Mouse (Mus musculus): ENCODE results near the gene Qrich1. TPM values are rescaled to one million over a fixed set of nuclear protein-coding genes. Genes with fewer than 3 reads are reported as not detected.

The Qrich1 gene
- polyA plus RNA-seq, 1 experiment from 2014 or later, result 93.1 TPM

- ChIA-PET CTCF (no interaction called here), POLR2A (interaction anchor here (0.8 to 5.5 kb wide), 4 partner anchors 12 to 110 kb away, joined by 3 to 30 read pairs (median 3); partner anchors contain the start of gene Lamb2)
- DNase-seq (ENCODE audit: low read depth, low spot score) (peak; percentile 37), ATAC-seq (peak; percentile 2)
- no peaks in the 10 kb centered on the region for H3K27me3 ChIP-seq
- in situ Hi-C loops (cut with MboI; ENCODE audit: low pct_unique_long_range_greater_than_20kb), result no loop called here
- no peak for TF ChIP-seq CTCF (IDR thresholded peaks at IDR 0.05)
These were observed 24.4 kb upstream of the Qrich1 start for GRCm38 (mm10) chr9:108492043-108492750.

DNA sequence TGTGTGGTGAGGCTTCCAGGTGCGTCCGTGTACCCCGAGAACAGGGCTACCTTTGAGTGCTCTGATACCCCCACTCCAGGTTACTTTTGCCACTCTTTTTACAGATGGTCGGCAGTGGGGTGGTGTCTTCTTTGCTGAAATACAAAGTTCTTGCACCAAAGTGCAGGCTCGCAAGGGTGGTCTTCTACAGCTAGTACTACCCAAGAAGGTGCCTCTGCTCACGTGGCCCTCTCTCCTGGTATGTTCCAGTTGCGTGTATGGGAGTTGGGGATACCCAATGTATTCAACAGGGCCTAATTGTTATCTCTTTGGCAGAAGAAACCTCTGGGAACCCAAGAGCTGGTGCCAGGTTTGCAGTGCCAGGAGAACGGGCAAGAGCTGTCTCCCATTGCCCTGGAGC, 23.4 kb upstream of the Qrich1 start:
- CTCF ChIA-PET, result no interaction called here
- POLR2A ChIA-PET, result interaction anchor here (1.4 to 5.5 kb wide), 2 partner anchors 10 to 13 kb away, joined by 3 to 30 read pairs; partner anchors contain the start of gene Lamb2
- no peak for TF ChIP-seq CTCF (IDR thresholded peaks at IDR 0.05)
- ATAC-seq, result no peak
- H3K27me3 ChIP-seq, result no peaks in the 10 kb centered on the region
- in situ Hi-C loops (cut with MboI; ENCODE audit: low pct_unique_long_range_greater_than_20kb), result no loop called here
- DNase-seq (ENCODE audit: low read depth, low spot score), result no peak

DNA sequence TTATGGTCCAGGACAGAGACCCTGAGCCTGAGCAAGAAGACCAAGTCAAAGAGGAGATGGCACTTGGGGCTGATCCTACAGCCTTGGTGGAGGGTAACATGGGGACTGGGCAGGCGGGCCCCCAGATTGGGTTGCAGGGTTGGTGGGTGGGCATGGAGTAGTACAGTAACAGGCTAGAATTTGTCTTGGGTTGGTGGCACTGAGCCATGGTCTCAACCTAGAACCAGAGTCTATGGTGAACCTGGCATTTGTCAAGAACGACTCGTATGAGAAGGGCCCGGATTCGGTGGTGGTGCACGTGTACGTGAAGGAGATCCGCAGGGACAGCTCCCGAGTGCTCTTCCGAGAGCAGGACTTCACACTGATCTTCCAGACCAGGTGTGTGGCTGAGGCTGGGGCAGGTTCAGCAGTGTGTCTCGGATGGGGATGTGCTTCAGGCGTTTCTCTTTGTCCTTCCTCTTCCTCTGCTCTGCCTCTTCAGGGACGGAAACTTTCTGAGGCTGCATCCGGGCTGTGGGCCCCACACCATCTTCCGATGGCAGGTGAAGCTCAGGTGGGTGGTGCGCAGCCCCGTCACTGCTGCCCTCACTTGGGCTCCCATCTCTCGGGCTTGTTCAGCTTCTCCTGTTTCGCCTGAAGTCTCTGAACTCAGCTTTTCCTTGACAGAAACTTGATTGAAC, 22.3 kb upstream of the Qrich1 start:
- DNase-seq (ENCODE audit: low read depth, low spot score) (no peak), ATAC-seq (no peak)
- H3K27me3 ChIP-seq, result no peaks in the 10 kb centered on the region
- ChIA-PET CTCF (interaction anchor here (0.7 kb wide), 1 partner anchor 20 kb away, joined by 3 read pairs; no protein-coding TSS in a partner anchor), POLR2A (interaction anchor here (1.4 kb wide), 1 partner anchor 9 kb away, joined by 3 read pairs; no protein-coding TSS in a partner anchor)
- no peak for TF ChIP-seq CTCF (IDR thresholded peaks at IDR 0.05)
- in situ Hi-C loops (cut with MboI; ENCODE audit: low pct_unique_long_range_greater_than_20kb), result no loop called here

DNA sequence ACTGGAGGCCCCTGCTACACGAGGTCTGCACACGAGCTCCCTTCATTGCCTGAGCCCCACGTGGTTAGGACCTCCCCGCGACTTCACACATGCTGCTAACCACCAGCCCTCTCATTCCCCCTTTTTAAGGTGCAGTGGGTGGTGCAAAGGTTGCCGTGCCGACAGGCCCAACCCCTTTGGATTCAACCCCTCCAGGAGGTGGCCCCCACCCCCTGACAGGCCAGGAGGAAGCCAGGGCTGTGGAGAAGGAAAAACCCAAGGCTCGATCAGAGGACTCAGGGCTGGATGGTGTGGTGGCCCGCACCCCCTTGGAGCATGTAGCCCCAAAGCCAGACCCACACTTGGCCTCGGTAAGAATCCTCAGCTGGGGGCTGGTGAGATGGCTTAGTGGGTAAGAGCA, 21.7 kb upstream of the Qrich1 start:
- POLR2A ChIA-PET, result interaction anchor here (1.4 kb wide), 1 partner anchor 8 kb away, joined by 3 read pairs; no protein-coding TSS in a partner anchor
- ATAC-seq (no peak), DNase-seq (ENCODE audit: low read depth, low spot score) (no peak)
- TF ChIP-seq CTCF (IDR thresholded peaks at IDR 0.05), result no peak
- in situ Hi-C loops (cut with MboI; ENCODE audit: low pct_unique_long_range_greater_than_20kb), result no loop called here
- CTCF ChIA-PET, result interaction anchor here (0.7 kb wide), 1 partner anchor 20 kb away, joined by 3 read pairs; no protein-coding TSS in a partner anchor
- H3K27me3 ChIP-seq, result no peaks in the 10 kb centered on the region

DNA sequence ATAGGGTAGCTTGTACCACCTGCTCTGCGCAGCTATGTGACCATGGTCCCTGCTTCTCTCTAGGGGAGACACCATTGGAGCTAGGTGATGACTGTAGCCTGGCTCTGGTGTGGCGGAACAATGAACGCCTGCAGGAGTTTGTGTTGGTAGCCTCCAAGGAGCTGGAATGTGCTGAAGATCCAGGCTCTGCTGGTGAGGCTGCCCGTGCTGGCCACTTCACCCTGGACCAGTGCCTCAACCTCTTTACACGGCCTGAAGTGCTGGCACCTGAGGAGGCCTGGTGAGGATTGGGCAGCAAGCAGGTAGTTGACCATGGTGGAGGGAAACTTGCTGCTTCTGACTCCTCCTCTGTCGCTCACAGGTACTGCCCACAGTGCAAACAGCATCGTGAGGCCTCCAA, 17.4 kb upstream of the Qrich1 start:
- POLR2A ChIA-PET, result interaction anchor here (1.5 kb wide), 1 partner anchor 16 kb away, joined by 3 read pairs; no protein-coding TSS in a partner anchor
- no peaks in the 10 kb centered on the region for H3K27me3 ChIP-seq
- in situ Hi-C loops (cut with MboI; ENCODE audit: low pct_unique_long_range_greater_than_20kb), result no loop called here
- TF ChIP-seq CTCF (IDR thresholded peaks at IDR 0.05), result no peak
- CTCF ChIA-PET, result no interaction called here
- ATAC-seq (no peak), DNase-seq (ENCODE audit: low read depth, low spot score) (no peak)

DNA sequence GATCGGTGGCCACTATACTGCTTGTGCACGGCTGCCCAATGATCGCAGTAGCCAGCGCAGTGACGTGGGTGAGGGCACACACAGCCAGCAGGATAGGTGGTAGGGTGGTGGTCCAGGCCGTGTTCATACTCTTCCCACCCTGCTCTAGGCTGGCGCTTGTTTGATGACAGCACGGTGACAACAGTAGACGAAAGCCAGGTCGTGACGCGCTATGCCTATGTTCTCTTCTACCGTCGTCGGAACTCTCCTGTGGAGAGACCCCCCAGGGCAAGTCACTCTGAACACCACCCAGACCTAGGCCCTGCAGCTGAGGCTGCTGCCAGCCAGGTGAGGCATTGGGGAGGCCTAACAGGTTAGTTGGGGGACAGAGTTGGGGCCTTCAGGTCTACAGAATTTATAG, 16.7 kb upstream of the Qrich1 start:
- POLR2A ChIA-PET, result interaction anchor here (1.5 kb wide), 1 partner anchor 15 kb away, joined by 3 read pairs; no protein-coding TSS in a partner anchor
- no peak for TF ChIP-seq CTCF (IDR thresholded peaks at IDR 0.05)
- no peaks in the 10 kb centered on the region for H3K27me3 ChIP-seq
- in situ Hi-C loops (cut with MboI; ENCODE audit: low pct_unique_long_range_greater_than_20kb), result no loop called here
- ATAC-seq, result no peak
- CTCF ChIA-PET, result interaction anchor here (1.0 kb wide), 1 partner anchor 13 kb away, joined by 3 read pairs; no protein-coding TSS in a partner anchor
- no peak for DNase-seq (ENCODE audit: low read depth, low spot score)

- ATAC-seq (no peak), DNase-seq (ENCODE audit: low read depth, low spot score) (no peak)
- TF ChIP-seq CTCF (IDR thresholded peaks at IDR 0.05), result no peak
- in situ Hi-C loops (cut with MboI; ENCODE audit: low pct_unique_long_range_greater_than_20kb), result no loop called here
- no peaks in the 10 kb centered on the region for H3K27me3 ChIP-seq
- ChIA-PET CTCF (no interaction called here), POLR2A (interaction anchor here (1.5 kb wide), 1 partner anchor 10 kb away, joined by 8 read pairs; the partner anchor contains the start of gene Qrich1)
These were observed 9.7 kb upstream of the Qrich1 start for GRCm38 (mm10) chr9:108506901-108507300.

DNA sequence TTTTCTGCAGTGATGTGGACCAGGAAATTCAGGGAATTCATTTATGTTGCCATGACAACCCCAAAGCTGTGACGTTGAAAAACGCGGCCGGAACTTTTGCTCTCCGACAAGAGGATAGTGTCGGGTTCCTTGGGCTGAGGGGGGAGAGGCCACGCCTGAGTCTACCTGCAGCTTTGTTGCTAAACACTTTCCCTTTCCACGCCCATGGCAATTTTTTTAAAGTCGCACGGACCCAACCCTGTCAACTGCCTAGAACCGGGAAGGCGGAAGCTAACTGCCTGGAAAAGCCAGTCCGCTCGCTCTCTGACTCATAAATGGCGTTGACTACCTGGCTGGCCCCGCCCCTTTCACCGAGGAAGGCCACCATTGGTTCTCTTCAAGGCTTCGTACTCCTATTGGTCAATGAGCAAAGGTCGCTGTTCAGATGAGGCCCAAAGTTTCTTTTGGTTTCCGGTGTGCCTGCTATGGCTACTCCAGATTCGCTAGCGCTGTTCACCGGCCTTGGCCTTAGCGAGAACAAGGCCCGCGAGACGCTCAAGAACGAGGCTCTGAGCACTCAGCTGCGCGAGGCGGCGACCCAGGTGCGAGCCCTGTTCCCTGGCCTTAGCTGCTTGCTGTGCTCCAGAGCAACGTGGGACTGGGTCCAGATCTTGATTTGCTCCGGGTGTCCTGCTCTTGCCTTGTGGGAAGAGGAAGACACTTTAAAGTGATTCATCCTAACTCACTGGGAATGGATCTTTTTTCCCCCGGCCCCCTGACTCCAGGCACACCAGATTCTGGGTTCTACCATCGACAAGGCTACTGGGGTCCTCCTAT, 8.8 kb upstream of the Qrich1 start, which contains the start of gene Qars:
Gene Qars (plus strand): TSS at position 88 of the 816 bp plus-strand sequence.
- ATAC-seq, result peak; percentile 93
- ChIA-PET POLR2A (interaction anchor here (1.1 to 1.5 kb wide), 3 partner anchors 9 to 18 kb away, joined by 3 to 8 read pairs (median 4); partner anchors contain the start of genes Qrich1 and Usp19), CTCF (no interaction called here)
- H3K27me3 ChIP-seq, result no peaks in the 10 kb centered on the region
- no peak for TF ChIP-seq CTCF (IDR thresholded peaks at IDR 0.05)
- in situ Hi-C loops (cut with MboI; ENCODE audit: low pct_unique_long_range_greater_than_20kb), result no loop called here
- peak; percentile 89 for DNase-seq (ENCODE audit: low read depth, low spot score)

- ChIA-PET CTCF (interaction anchor here (0.6 kb wide), 1 partner anchor 1681 kb away, joined by 3 read pairs; no protein-coding TSS in a partner anchor), POLR2A (interaction anchor here (1.1 kb wide), 1 partner anchor 11 kb away, joined by 3 read pairs; no protein-coding TSS in a partner anchor)
- DNase-seq (ENCODE audit: low read depth, low spot score) (no peak), ATAC-seq (no peak)
- in situ Hi-C loops (cut with MboI; ENCODE audit: low pct_unique_long_range_greater_than_20kb), result no loop called here
- TF ChIP-seq CTCF (IDR thresholded peaks at IDR 0.05), result no peak
- no peaks in the 10 kb centered on the region for H3K27me3 ChIP-seq
These were observed 7.8 kb upstream of the Qrich1 start for GRCm38 (mm10) chr9:108508776-108509175.
